Mouse (Mus musculus): ENCODE data around the gene Lsm7. TPM values are rescaled to one million over a fixed set of nuclear protein-coding genes. Genes with fewer than 3 reads are reported as not detected.

Lsm7 gene
- polyA plus RNA-seq (2012; rRNA removed), result 121 and 137 TPM in 2 replicates

DNA sequence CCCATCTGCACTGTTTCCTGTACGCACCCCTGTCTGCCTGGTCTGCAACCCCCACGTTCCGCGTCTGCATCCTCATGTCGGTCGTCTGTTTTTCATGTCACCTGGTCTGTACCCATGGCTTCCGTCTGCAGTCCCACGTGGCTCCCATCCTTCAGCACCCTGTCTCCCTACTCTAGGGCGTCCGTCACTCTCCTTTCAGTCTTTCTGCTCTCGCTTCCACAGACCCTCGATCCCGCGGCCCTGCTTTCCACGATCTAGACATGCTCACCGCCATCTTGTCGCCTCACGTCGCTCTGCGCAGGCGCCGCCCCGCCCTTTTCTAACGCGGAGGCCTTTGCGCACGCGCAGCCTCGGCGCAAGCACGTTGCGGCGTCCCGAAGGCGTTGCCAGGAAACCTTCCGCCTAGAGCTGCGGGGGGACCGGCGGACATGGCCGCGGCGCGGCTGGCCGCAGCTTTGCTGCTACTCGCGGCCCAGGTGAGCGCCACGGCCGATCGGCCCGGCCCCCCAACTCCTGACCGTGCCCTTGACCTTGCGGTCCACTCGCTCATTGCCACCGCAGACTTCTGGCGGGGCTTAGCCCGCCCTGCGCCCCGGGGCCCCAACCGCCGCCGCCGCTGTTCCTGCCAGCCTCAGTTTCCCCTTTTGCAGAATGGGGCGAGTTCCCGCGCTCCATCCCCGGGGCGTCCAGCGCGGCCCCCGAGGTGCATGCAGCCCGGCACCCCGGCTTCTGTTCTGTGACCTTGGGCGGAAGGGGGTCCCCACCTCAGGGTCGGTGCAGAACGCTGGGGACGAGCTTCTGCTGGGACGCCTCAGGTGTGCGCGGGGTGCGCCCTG is at the start of gene Lsm7, which contains the start of gene Sppl2b:
TSS of gene Lsm7 (minus strand) at position 297 of the 836 bp plus-strand sequence.
TSS of gene Sppl2b (plus strand) at position 363 of the 836 bp plus-strand sequence.

DNA sequence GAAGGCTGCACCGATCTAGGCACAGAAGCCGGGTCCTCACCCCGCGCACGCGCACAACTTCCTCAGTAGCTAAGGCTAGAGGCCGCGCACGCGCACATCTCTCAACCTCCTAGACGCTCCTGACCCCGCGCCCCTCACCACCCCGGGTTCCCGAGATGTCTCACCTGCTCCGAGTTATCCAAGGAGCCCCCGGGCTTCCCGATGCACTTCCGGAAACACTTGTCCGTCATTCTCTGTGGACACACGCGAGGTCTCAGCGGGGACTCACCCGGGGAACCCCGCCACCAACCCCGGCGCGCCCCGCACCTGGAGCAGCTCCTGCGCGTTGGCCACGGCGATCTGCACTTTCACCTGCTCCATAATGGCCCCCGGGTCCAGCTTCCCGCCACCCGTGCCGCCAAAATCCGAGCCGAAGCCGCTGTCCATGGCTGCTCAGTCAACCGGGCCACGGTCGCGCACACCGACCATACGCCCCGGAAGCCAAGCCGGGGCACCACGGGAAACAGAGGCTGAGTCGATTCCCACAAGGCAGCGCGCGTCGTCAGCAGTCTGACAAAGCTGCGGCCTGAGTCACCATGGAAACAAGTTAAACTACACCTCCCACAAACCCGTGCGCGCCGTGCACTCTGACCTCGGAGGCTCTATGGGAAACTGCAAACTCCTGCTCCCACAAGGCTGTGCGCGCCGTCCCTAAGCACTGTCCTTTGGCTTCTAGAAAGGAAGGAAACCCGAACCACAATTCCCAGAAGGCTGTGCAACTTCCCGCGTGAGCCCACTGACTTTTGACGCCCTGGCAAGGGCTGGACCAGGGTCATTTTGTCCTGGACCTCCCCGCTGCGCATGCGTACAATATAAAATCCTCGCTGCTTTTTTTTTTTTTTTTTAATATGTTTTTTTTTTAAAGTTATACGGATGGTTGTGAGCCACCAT is 45.6 kb upstream of the Lsm7 start, which contains the start of gene Timm13:
TSS of gene Timm13 (minus strand) at position 652 of the 930 bp plus-strand sequence.

DNA sequence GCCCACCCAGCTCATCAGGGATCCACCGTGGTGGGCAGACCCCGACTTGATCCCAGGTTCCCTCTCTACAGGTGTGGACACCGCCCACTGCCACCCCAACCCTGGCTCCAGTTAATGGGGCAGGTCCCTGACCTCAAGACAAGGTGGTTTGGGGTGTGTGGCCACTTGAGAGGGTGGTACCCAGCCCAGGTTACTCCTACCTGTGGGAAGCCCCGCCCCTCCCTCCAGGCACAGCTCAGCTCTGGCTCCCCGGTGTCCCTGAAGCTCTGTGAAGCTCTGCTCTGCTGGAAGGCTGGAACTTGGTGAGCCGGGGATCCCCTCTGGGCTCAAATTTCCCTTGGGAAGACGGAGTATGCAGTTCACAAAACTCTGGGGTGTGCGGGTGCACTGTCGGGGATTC is 16.6 kb upstream of the Lsm7 start, which contains the start of gene Tmprss9:
TSS of gene Tmprss9 (plus strand) at position 268 of the 400 bp plus-strand sequence.

DNA sequence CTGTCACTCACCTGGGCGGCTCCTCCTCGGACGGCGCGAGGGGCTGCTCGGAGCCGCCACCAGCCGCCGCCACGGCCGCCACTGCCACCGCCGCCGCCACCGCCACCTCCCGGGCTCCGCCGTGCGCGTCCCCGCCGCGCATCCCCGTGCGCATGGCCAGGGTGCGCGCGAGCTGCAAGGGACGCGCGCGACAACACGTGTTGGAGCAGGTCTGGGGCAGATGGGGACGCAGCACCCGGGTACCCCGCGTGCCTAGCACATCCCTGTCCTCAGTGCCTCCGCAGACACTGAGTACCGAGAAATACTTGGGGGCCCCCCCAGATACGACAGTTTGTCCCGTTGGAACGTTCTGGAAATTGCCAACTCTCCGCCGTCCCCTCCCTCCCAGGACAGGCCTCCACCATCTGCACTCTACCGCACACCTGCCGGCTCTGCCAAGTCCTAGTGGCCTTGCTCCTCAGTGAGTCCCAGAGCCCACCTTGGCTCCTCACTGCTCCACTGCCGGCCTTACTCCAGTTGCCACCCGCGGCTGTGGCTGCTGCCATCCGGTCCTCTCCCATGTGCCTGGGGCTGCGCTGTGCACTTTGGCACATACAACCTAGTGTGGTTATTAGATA is 11.0 kb downstream of the Lsm7 start, which contains the start of gene Lingo3:
TSS of gene Lingo3 (minus strand) at position 109 of the 617 bp plus-strand sequence.

DNA sequence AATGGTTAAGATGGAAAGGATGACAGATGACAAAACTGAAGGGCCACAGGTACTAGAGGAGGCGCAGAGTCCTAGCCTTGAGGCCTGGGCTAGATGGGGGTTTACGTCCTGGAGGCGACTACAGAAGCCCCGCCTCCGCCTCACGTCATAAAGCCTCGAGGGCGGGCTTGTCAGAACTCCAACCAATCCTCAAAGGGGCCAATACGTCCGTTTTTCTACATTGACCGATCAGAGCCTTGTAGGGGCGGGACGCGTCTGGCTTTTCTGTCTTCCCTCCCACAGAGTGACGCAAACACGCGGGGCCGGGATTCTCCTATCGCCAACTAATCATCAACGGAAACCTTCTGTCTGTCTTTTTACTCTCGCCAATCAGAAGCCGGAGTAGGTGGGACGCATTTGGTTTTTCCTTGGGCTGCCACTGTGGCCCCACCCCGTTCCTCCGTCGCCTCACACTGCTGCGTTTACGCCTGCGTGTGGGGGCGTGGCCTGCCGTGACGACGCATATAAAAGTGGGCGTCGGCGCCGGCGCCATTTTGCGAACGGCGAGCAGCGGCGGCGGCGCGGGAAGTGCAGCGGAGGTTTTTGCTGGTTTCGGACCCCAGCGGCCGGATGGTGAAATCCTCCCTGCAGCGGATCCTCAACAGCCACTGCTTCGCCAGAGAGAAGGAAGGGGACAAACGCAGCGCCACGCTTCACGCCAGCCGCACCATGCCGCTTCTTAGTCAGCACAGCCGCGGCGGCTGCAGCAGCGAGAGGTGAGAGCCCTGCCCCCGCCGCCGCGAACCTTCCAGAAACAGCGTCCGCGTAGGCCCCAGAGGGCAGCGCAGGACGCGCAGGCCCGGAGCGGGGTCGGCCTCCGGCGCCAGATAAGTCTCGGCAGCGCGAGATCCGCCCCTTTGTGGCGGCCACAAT is 28.6 kb downstream of the Lsm7 start, which contains the start of gene Oaz1:
TSS of gene Oaz1 (plus strand) at position 506 of the 912 bp plus-strand sequence.

DNA sequence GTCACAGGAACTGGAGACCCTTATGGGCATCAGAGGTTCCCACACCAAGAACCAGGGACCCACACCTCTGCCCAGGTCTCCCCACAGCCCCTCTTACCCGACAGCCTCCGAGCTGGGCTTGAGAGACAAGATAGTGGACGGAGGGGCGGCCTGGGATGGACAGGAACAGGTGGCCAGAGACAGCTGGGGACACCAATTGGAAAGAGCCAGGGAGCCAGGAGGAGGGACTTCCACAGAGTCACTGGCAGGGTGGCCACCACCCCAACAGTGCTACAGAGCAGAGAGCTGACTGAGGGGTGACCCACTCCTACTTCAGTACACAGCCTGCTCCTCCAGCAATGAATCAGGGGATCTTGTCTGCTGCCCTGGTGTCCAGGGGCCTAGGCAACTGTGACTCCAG is 41.6 kb downstream of the Lsm7 start, which contains the start of gene Jsrp1:
TSS of gene Jsrp1 (minus strand) at position 133 of the 400 bp plus-strand sequence.

DNA sequence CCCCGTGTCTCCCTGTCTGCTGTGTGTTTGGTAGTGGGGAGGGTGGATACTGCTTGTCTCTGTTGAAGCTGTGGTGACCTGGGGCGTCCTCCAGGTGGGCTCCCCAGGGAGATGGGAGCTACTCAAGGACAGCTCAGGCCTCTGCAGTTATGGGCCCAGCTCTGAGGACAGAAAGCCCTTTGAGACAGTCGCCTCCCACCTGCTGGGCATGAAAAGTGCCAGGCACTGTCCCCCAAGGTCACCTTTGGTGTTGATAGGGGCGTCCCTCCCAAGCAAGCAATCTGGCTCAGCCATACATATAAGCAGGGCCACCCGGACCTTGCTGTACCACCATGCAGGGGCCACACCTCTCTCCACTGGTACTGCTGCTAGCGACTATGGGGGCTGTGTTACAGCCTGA is 50.1 kb downstream of the Lsm7 start, which contains the start of gene Amh:
TSS of gene Amh (plus strand) at position 328 of the 400 bp plus-strand sequence.

Other genes starting within 250 kb of the Lsm7 start
- 0.74 and 0.80 TPM in 2 replicates for gene Gm49322, start 249.2 kb downstream of the Lsm7 start, polyA plus RNA-seq (2012; rRNA removed)
- 61.9 and 64.2 TPM in 2 replicates for gene Csnk1g2, start 232.4 kb downstream of the Lsm7 start, polyA plus RNA-seq (2012; rRNA removed)
- 10.7 TPM in 2 replicates for gene Btbd2, start 198.1 kb downstream of the Lsm7 start, polyA plus RNA-seq (2012; rRNA removed)
- gene Mknk2, start 177.1 kb downstream of the Lsm7 start, polyA plus RNA-seq (2012; rRNA removed), result 42.1 and 45.1 TPM in 2 replicates
- 12.3 and 13.5 TPM in 2 replicates for gene Mob3a, start 153.2 kb downstream of the Lsm7 start, polyA plus RNA-seq (2012; rRNA removed)
- 11.0 and 12.1 TPM in 2 replicates for gene Izumo4, start 153.0 kb downstream of the Lsm7 start, polyA plus RNA-seq (2012; rRNA removed)
- gene Ap3d1, start 112.9 kb downstream of the Lsm7 start, polyA plus RNA-seq (2012; rRNA removed), result 26.6 and 31.1 TPM in 2 replicates
- 4.8 and 5.8 TPM in 2 replicates for gene Dot1l, start 100.0 kb downstream of the Lsm7 start, polyA plus RNA-seq (2012; rRNA removed)
- 18.1 and 20.1 TPM in 2 replicates for gene Sf3a2, start 57.0 kb downstream of the Lsm7 start, polyA plus RNA-seq (2012; rRNA removed)
- 33.7 and 36.1 TPM in 2 replicates for gene Plekhj1, start 56.6 kb downstream of the Lsm7 start, polyA plus RNA-seq (2012; rRNA removed)
- gene Amh, start 50.0 kb downstream of the Lsm7 start, polyA plus RNA-seq (2012; rRNA removed), result 0.19 and 0.23 TPM in 2 replicates
- gene Jsrp1, start 41.7 kb downstream of the Lsm7 start, polyA plus RNA-seq (2012; rRNA removed), result 0.06 and 0.07 TPM in 2 replicates
- gene Oaz1, start 28.6 kb downstream of the Lsm7 start, polyA plus RNA-seq (2012; rRNA removed), result 573 TPM in 2 replicates
- 0.01 TPM in 1 of 2 replicates, not detected in the other for gene Lingo3, start 11.2 kb downstream of the Lsm7 start, polyA plus RNA-seq (2012; rRNA removed)
- gene Sppl2b, start 66 bp upstream of the Lsm7 start, polyA plus RNA-seq (2012; rRNA removed), result 32.6 and 37.7 TPM in 2 replicates
- 0.05 and 0.07 TPM in 2 replicates for gene Tmprss9, start 16.6 kb upstream of the Lsm7 start, polyA plus RNA-seq (2012; rRNA removed)
- 94.0 and 114 TPM in 2 replicates for gene Timm13, start 45.8 kb upstream of the Lsm7 start, polyA plus RNA-seq (2012; rRNA removed)
- gene Lmnb2, start 63.0 kb upstream of the Lsm7 start, polyA plus RNA-seq (2012; rRNA removed), result 8.0 and 9.1 TPM in 2 replicates
- 15.7 and 16.8 TPM in 2 replicates for gene Gadd45b, start 74.9 kb upstream of the Lsm7 start, polyA plus RNA-seq (2012; rRNA removed)
- gene Gng7, start 159.7 kb upstream of the Lsm7 start, polyA plus RNA-seq (2012; rRNA removed), result 0.41 and 0.48 TPM in 2 replicates
- gene Diras1, start 170.5 kb upstream of the Lsm7 start, polyA plus RNA-seq (2012; rRNA removed), result 0.01 TPM in 1 of 2 replicates, not detected in the other
- 4.0 and 4.1 TPM in 2 replicates for gene Slc39a3, start 182.2 kb upstream of the Lsm7 start, polyA plus RNA-seq (2012; rRNA removed)
- 45.0 and 50.4 TPM in 2 replicates for gene Sgta, start 205.0 kb upstream of the Lsm7 start, polyA plus RNA-seq (2012; rRNA removed)
- gene Thop1, start 214.8 kb upstream of the Lsm7 start, polyA plus RNA-seq (2012; rRNA removed), result 12.0 and 13.2 TPM in 2 replicates
- 78.1 and 87.6 TPM in 2 replicates for gene Creb3l3, start 243.7 kb upstream of the Lsm7 start, polyA plus RNA-seq (2012; rRNA removed)

Data from liver, embryonic 18 days (tissue).